Mouse (Mus musculus): ENCODE measurements at regions not wholly inside any gene's neighbourhood (a gene's known extent, or its start where the extent isn't known, plus 50 kb on each side); places are given as distances from the start of the nearest gene placed in this dataset.
"Not testable (repeated sequence)": the region's sequence is repeated elsewhere in the genome, so short reads cannot be mapped to it uniquely, and the experiment has no call there.

DNA sequence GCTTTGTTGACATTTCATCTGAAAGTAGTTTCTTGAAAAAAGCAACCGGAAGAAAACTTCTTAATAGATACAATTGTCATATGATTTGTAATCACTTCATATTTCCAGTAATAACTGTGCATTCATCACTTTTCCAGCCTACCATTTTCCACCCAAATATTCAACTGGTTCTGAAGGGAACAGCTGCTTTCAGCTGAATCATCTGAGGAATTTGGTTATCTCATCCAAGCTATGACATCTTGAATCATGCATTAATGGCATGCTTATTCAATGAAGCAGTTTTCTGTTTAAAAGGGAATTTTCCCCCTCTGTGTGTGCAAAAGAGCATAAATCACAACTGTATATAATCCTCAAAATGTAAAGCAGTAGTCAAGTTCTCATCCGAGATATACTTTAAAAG, 97.2 kb upstream of the Cdk6 start:
- not testable (repeated sequence) for DNase-seq (ENCODE audit: low spot score in 2 of 2)

DNA sequence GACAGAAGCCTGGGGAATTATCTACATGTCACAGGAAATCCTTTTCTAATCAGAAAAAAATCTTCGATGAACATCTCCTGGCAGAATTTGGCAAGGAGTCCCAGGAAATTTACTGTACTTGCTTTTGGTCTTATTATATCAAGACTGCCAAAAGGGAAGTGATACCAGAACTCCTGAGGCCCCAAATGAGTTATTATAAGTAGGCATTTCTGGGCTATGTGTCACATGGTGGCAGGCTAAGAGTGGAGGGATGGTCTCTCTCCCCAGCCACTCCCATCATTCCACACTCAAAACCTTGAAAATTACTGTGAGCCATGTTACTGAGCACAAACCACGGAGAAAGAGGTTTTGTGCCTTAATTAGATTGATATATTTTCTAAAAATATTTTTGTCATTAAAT, 94.0 kb upstream of the Cdk6 start:
- DNase-seq (ENCODE audit: low spot score in 2 of 2), result no peak

DNA sequence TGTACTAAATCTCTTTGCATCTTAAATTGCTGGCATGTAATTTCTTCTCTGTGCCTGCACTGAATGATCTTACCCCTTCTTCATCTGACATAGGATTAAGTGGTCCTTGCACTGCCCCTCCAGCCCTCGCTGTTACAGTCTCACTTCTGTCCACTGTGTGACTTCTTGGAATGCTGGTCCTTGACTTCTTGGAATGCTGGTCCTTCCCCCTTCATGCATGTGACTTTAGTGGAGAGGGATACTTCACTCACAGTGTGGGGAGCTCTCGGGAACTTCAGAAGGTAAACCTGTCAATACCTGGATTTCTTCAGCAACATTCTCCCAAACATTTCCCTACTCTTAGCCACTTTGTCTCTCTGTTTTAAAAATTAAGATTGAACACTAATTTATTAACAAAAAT, 91.0 kb upstream of the Cdk6 start:
- DNase-seq (ENCODE audit: low spot score in 2 of 2), result no peak

DNA sequence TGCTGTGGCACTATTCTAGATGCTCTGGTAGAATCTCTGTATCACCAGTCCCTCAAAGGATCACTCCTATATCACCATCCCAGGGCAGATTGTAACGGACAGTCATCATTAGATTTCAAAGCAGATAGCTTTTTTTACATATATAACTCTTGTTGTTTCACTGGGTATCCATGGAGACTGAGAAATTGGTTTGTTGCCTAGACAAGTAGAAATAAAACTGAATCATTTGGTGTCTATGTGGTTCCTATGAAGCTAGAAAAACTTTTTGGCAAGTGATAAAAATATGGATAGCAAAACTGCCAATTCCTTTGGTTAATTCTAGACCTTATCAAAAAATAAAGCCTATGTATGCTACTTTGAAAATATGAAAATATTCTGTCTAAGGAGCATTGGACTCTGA, 81.0 kb upstream of the Cdk6 start:
- no peak for DNase-seq (ENCODE audit: low spot score in 2 of 2)

DNA sequence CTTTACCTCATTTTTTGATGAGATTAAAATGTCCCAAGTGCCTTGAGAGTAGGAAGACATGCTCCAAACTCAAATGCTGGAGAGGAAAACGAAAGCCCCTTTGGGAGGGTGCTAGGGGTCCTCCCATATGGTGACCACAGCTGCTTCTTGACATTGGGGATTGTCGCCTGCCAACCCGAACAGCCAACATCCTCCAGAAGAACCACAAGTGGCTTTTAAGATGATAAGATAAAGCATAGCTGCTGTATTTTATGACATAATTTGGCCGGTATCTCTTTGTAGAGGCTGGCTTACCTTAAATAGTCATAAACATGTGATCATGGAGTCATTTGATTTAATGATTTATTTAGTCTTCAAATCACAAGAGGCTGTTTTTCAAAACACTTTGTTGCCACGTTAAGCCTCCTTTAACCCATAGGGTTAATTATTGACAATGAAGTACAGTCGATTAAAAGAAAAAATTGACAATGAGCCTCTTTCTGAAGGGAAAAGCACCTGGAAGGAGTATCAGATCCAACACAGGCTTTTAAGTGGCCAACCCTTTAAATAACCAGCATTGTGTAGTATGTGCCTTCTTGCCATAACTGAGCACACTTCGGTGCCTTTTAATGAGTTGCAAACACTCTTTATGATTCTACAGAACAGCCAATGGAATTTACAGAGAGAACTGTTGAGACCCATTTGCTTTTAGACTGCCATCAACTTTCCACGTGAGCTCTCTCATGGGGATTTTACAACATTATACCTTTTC, 76.1 kb upstream of the Cdk6 start:
- DNase-seq (ENCODE audit: low spot score in 2 of 2), result not testable (repeated sequence)

DNA sequence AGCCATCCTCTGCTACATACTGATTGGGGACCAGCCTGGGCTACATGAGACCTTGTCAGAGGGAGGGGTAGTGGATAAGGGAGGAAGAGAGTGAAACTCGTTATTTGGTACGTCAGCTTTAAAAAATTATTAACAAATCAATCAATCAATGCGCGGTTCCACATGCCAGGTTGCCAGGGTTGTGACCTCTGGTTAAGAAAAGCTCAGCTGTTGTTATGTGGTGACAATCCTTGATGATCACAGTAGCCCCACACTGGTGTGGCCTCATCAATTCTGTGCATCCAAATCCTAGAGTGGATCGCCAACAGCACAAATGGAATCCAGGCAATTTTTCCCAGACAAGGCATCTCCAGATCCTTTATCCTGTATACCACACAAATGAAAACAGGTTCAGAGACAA, 74.3 kb upstream of the Cdk6 start:
- DNase-seq (ENCODE audit: low spot score in 2 of 2), result no peak

DNA sequence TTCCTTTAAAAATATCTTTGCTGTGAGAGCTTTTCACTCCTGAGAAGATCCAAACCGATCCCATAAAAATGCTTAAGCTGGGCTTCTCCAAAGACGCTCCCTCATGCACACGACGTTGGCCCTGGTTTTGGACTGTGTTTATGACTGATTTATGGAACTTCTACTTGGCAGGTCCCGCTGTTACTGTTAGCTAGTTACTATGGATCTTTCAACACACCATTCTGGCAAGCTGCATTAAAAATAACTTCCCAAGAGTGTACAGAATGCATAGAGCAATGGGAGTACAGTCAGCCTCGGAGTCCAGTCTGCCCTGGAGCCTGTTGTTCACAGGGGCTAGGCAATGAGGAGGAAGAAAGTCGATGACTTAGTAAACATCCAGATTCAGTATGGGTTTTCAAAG, 71.5 kb upstream of the Cdk6 start:
- DNase-seq (ENCODE audit: low spot score in 2 of 2), result no peak

DNA sequence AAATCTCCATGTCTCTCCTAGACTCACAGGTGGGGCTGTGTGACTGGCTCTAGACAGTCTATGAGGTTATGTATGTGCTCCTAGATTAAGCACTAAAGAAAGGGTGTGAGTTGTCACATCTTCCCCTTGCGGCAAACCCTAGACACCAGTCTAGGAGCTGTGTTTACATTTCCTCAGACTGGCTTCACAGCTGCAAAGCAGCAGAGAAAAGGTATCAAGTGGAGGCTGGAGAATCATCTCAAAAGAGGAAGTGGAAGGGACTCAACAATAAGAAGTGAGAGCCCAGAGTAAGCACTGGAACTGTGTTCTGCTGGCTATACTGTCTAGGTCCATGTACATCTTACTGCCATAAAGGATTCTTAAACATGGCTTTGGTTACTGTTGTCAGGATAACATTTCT, 68.1 kb upstream of the Cdk6 start:
- DNase-seq (ENCODE audit: low spot score in 2 of 2), result not testable (repeated sequence)

DNA sequence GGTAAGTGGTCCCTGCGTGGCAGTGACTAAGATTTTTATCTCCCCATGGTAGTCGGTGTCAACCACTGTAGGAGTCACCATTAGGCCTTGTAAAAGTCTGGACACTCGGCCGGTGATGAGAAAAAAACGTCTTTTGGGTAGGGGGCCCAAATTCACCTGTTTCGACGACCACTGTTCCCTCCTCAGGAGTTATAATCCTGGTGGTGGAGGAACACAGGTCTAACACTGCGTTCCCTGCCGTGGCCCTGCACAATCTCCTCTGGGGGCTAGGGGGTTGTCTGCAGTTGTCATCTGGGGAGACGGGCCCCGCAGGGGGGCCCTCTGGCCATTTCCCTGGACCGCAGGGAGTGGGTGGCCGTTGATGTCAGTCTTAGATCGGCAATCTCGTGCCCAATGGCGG, 64.0 kb upstream of the Cdk6 start:
- DNase-seq (ENCODE audit: low spot score in 2 of 2), result not testable (repeated sequence)

DNA sequence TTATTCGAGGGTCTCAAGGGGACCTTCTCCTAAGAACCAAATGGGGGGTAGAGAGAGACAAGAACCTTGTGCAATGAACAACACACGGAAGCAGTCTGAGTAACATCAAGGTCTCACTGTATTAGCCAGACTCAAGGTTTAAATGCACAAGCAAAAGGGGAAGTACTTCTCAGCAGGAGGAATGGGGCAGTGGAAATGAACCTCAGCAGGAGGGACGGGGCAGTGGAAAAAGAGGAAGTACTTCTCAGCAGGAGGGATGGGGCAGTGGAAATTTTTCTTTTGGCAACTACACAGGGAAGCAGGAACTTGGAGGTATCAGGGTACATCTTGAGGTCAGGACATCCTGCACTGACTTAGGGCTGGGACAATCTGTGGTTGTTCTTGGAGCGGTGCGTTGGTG, 62.3 kb upstream of the Cdk6 start:
- not testable (repeated sequence) for DNase-seq (ENCODE audit: low spot score in 2 of 2)

DNA sequence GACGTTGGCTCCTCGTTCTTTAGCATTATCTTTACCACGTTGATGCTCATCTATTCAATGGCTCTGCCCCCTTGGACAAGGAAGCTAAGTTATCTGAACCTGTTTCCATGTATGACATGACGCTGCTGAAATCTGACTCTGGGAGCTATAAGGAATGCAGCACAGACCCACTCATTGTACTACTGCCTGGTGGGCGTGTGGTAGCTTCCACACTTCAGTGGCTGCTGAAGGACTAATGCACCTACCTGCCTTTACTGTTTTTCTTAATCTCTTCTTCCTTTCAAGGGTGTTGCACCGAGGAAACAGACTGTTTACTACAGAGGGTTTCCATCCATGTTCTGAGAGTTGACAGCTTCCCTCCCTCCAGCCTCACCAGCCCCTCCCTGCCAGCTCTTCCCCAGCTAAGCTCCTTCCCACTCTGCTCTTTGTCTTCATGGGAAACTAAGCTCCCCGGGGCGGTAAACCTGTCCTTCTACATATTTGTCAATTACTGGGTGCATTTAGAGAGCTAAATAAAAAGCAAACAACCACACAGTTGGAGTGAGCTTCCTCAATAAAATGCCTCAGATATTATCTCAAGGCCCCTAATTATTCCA, 59.3 kb upstream of the Cdk6 start:
- not testable (repeated sequence) for DNase-seq (ENCODE audit: low spot score in 2 of 2)

DNA sequence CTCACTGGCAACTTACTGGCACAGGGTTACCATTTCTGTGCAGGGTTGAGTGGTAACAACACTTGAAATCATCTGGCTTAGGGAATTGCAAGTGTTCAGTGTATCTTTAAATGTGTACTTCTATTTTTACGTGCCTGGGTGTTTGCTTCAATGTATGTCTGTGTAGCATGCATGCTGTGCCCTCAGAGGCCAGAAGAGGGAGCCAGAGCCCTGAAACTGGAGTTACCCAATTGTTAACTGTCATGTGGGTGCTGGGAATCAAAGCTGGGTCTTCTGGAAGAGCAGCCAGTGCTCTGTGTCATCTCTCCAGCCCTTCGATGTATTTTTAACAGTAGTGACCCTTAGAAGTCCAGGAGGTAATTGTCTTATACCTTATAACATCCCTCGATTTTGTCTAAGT, 58.2 kb upstream of the Cdk6 start:
- no peak for DNase-seq (ENCODE audit: low spot score in 2 of 2)

DNA sequence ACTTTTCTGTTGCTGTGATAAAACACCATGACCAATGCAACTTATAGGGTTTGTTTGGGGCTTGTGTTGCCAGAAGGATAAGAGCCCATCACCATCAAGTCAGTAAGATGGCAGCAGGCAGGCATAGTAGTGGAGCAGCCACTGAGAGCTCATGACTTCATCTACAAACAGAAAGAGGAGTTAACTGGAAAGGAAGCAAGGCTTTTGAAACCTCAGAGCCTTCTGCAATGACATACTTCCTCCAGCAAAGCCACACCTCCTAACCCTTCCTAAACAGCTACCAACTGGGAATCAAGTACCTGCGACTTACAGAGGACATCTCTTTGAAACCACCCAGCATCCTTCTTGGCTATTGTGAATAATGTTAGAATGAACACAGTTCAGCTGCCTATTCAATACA, 57.0 kb upstream of the Cdk6 start:
- not testable (repeated sequence) for DNase-seq (ENCODE audit: low spot score in 2 of 2)

DNA sequence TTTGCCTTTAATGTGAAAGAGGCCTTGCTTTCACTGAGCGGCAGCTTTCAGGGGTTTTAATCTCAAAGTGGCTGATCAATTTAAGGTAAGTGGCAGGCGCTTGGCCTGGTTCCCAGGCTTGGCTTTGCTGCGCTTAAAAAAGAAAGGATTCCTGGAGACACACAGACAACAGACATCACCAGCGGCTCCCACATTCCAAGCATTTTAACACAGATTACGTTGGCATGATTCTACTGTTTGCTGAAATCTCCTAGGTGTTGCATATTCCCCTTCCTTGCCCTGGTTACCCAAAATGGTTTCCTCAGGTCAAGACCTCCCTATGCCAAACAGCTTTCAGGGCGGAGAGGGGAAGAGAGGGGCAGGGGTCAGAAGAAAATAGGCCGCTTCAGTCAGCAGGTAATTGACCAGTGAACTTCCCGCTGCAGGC, 51.3 kb upstream of the Cdk6 start:
- DNase-seq (ENCODE audit: low spot score in 2 of 2), result peak in 1 of 2 experiments; percentile 19
